Mouse (Mus musculus): ENCODE measurements at regions not wholly inside any gene's neighbourhood (a gene's known extent, or its start where the extent isn't known, plus 50 kb on each side); places are given as distances from the start of the nearest gene placed in this dataset.

DNA sequence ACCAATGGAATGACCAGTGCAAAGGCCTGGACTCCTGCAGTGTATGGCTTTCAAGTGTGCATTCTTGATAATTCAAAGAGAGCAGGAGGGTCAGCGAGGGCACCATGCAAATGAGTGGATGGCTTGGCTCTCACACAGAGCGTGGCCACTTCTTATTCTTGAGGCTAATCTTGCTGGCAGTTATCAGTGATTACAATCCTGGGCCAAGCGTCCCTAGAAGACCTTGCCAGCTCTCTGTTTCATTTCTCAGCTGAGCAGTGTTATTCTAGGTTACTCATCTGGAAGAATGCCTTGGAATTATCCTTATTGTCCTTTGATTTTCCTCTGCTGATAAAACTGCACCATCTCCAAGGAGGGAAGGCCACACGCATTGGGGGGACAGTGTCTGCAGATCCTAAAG, 388.5 kb downstream of the Ttll7 start:
- TF ChIP-seq CTCF (IDR thresholded peaks at IDR 0.05; ENCODE audit: low read depth) (no peak), EP300 (IDR thresholded peaks at IDR 0.05; ENCODE audit: low read depth) (no peak)
